Comparison of ENCODE assay signal across 25 mouse cellular contexts in genomic region chr6:71357493-71357892, GRCm38 (mm10). TPM values are rescaled to one million over a fixed set of nuclear protein-coding genes. Genes with fewer than 3 reads are reported as not detected.
DNase-seq lines count a peak whose midpoint lies in the region; ATAC-seq and TF ChIP-seq lines count a peak whose summit lies in the region.
"Had no signal": no experiment of that assay in that cellular context is flagged by ENCODE, and none has a peak within 500 bp of the region (broad histone marks: within the 10 kb centered on the region; RNA-seq: fewer than 3 reads in every experiment).

No protein-coding gene starts in this region.

- no peaks in the 10 kb centered on the region for H3K4me1 ChIP-seq in heart, postnatal 0 days (ENCODE audit: control insufficient read depth, insufficient read depth)
- H3K4me1 ChIP-seq in thymus, adult 2 months (replicated peaks; ENCODE audit: control insufficient read depth, insufficient read depth, low read length) = peaks cover 48% of the 10 kb centered on the region
- no peaks in the 10 kb centered on the region for H3K4me1 ChIP-seq in intestine, postnatal 0 days (replicated peaks; ENCODE audit: control insufficient read depth, insufficient read depth, low read length)
- H3K4me1 ChIP-seq: embryonic facial prominence, embryonic 10.5 days; forebrain, embryonic 13.5 days; hindbrain, embryonic 13.5 days had no signal

- ATAC-seq in heart, postnatal 0 days (ENCODE audit: insufficient read depth, low read depth) = no peak
- no peak for ATAC-seq in intestine, postnatal 0 days
- ATAC-seq: CD4-positive, CD25-positive, alpha-beta regulatory T cell, adult 4 months; forebrain, embryonic 13.5 days; forebrain, postnatal 0 days; hindbrain, postnatal 0 days; Patski had no signal

- TF ChIP-seq POLR2A in thymus, adult 2 months (IDR thresholded peaks at IDR 0.05; ENCODE audit: control insufficient read depth, extremely low read depth, insufficient read depth, low read length, poor library complexity) = no peak

- 76% methylated on average over 7 of the region's 7 CpGs for WGBS in heart, postnatal 0 days
- WGBS in thymus, adult 2 months = 34% methylated on average over 7 of the region's 7 CpGs
- WGBS in intestine, postnatal 0 days = 88% methylated on average over 7 of the region's 7 CpGs

- no peak overlapping the region; the same call in 1 of the 2 replicates for H3K4me2 ChIP-seq in heart, postnatal 0 days (ENCODE audit: low read depth, low read length)
- no peak overlapping the region for H3K4me2 ChIP-seq in intestine, postnatal 0 days (replicated peaks; ENCODE audit: low read depth)
- H3K4me2 ChIP-seq: forebrain, embryonic 13.5 days; heart, embryonic 13.5 days; hindbrain, embryonic 13.5 days had no signal

- peak overlapping the region; percentile 25; the same call in 1 of the 2 replicates for H3K27ac ChIP-seq in heart, postnatal 0 days (ENCODE audit: low read depth)
- H3K27ac ChIP-seq in thymus, adult 2 months (ENCODE audit: control insufficient read depth, insufficient read depth, low read length) = peak overlapping the region; percentile 95
- H3K27ac ChIP-seq in intestine, postnatal 0 days (ENCODE audit: low read depth, low read length) = no peak overlapping the region
- H3K27ac ChIP-seq: embryonic facial prominence, embryonic 10.5 days; forebrain, embryonic 13.5 days; heart, embryonic 13.5 days; hindbrain, embryonic 13.5 days; hindbrain, postnatal 0 days had no signal

- no peaks in the 10 kb centered on the region for H3K27me3 ChIP-seq in heart, postnatal 0 days (ENCODE audit: control insufficient read depth, insufficient read depth, low read length)
- H3K27me3 ChIP-seq in thymus, adult 2 months (ENCODE audit: control insufficient read depth, insufficient read depth, low read length) = no peaks in the 10 kb centered on the region
- no peaks in the 10 kb centered on the region for H3K27me3 ChIP-seq in intestine, postnatal 0 days (replicated peaks; ENCODE audit: control insufficient read depth, insufficient read depth, low read length)
- H3K27me3 ChIP-seq: forebrain, embryonic 13.5 days; heart, embryonic 13.5 days; hindbrain, embryonic 13.5 days had no signal

- H3K4me3 ChIP-seq in heart, postnatal 0 days (ENCODE audit: low read depth, low read length) = no peak overlapping the region
- peak overlapping the region; percentile 28 for H3K4me3 ChIP-seq in thymus, adult 2 months (ENCODE audit: control insufficient read depth, insufficient read depth, low read length)
- no peak overlapping the region for H3K4me3 ChIP-seq in intestine, postnatal 0 days (ENCODE audit: low read depth, low read length)
- H3K4me3 ChIP-seq: embryonic facial prominence, embryonic 10.5 days; forebrain, embryonic 13.5 days; heart, embryonic 13.5 days; hindbrain, embryonic 13.5 days had no signal

- H3K36me3 ChIP-seq in heart, postnatal 0 days (replicated peaks; ENCODE audit: control insufficient read depth, insufficient read depth, low read length) = no peaks in the 10 kb centered on the region
- H3K36me3 ChIP-seq in thymus, adult 2 months (ENCODE audit: control insufficient read depth, insufficient read depth, low read length) = 0 out of 2 replicates have a peak, but pooled peaks cover 3% of the 10 kb centered on the region
- H3K36me3 ChIP-seq in intestine, postnatal 0 days (ENCODE audit: control insufficient read depth, insufficient read depth) = no peaks in the 10 kb centered on the region
- H3K36me3 ChIP-seq: embryonic facial prominence, embryonic 10.5 days; heart, embryonic 13.5 days; hindbrain, embryonic 13.5 days had no signal

- no peak overlapping the region for H3K9ac ChIP-seq in heart, postnatal 0 days (replicated peaks; ENCODE audit: low read depth, low read length)
- no peak overlapping the region for H3K9ac ChIP-seq in intestine, postnatal 0 days (ENCODE audit: low read depth, low read length)
- H3K9ac ChIP-seq: forebrain, embryonic 13.5 days; forebrain, postnatal 0 days; heart, embryonic 13.5 days; hindbrain, embryonic 13.5 days had no signal

- TF ChIP-seq CTCF in heart, postnatal 0 days (IDR thresholded peaks at IDR 0.05; ENCODE audit: low read depth) = no peak
- TF ChIP-seq CTCF in thymus, adult 2 months (IDR thresholded peaks at IDR 0.05; ENCODE audit: borderline replicate concordance, control insufficient read depth, extremely low read depth, insufficient read depth, low read length, poor library complexity) = no peak
- no peak for TF ChIP-seq CTCF in intestine, postnatal 0 days (IDR thresholded peaks at IDR 0.05; ENCODE audit: low read depth)

- no peak for DNase-seq in heart, postnatal 0 days (ENCODE audit: low spot score)
- DNase-seq in heart, adult 18-20 months = no peak
- peak; percentile 62 for DNase-seq in thymus, adult 2 months
- peak; percentile 76 for DNase-seq in thymus, postnatal 25 days
- DNase-seq in left cerebral cortex, adult 9 months (ENCODE audit: low spot score in 2 of 2) = no peak
- no peak for DNase-seq in natural killer cell, adult 2 months (ENCODE audit: low spot score in 2 of 2)
- DNase-seq: adrenal gland, adult 8-10 months; adrenal gland, postnatal 36 days; B cell, adult 2 months; cerebellum, adult 2 months; cerebellum, postnatal 10 days; forebrain, postnatal 0 days; gastrocnemius, postnatal 14 days; heart, postnatal 10 days; heart, postnatal 4 days had no signal

- H3K9me3 ChIP-seq in heart, postnatal 0 days (replicated peaks; ENCODE audit: control insufficient read depth, low read length) = no peaks in the 10 kb centered on the region
- no peaks in the 10 kb centered on the region for H3K9me3 ChIP-seq in intestine, postnatal 0 days (ENCODE audit: control insufficient read depth)
- H3K9me3 ChIP-seq: embryonic facial prominence, embryonic 10.5 days; forebrain, embryonic 13.5 days; heart, embryonic 13.5 days; hindbrain, embryonic 13.5 days had no signal

- no peak for TF ChIP-seq EP300 in heart, postnatal 0 days (IDR thresholded peaks at IDR 0.05; ENCODE audit: low read depth)

RNA-seq across cellular contexts. Expression of gene Cd8a, which starts 15.7 kb away (rescaled TPM):
- 5.4 TPM in 1 of 2 replicates, not detected in the other for total RNA-seq in heart, postnatal 0 days (2014; rRNA removed; ENCODE audit: low replicate concordance)
- polyA plus RNA-seq in heart, postnatal 0 days (2015; fragmentation: Nextera tagmentation; extraction: Ambion mirVana) = 0.04 TPM in 1 of 2 replicates, not detected in the other
- total RNA-seq in heart, adult 18-20 months (2021) = 1 to 10 TPM in 1 of 2 experiments, under 1 TPM in 1; 0.20 to 2.6 TPM
- polyA plus RNA-seq in thymus, adult 2 months (2012; rRNA removed) = 883 and 918 TPM in 2 replicates
- polyA plus RNA-seq in intestine, postnatal 0 days (2015; fragmentation: Nextera tagmentation; extraction: Ambion mirVana) = 0.12 TPM in 1 of 2 replicates, not detected in the other
- total RNA-seq: adrenal gland, postnatal 36 days; forebrain, postnatal 0 days; gastrocnemius, adult 18-20 months; hindbrain, postnatal 0 days had no signal
- polyA plus RNA-seq: embryonic facial prominence, embryonic 10.5 days; embryonic facial prominence, embryonic 14.5 days; forebrain, embryonic 13.5 days; forebrain, postnatal 0 days; heart, embryonic 13.5 days; hindbrain, embryonic 13.5 days; hindbrain, postnatal 0 days; Patski had no signal

RNA-seq across cellular contexts. Expression of gene Cd8b1, which starts 34.9 kb away (rescaled TPM):
- total RNA-seq in heart, postnatal 0 days (2014; rRNA removed; ENCODE audit: low replicate concordance) = 0.08 TPM in 1 of 2 replicates, not detected in the other
- 0.12 and 0.18 TPM in 2 replicates for polyA plus RNA-seq in heart, postnatal 0 days (2015; fragmentation: Nextera tagmentation; extraction: Ambion mirVana)
- total RNA-seq in heart, adult 18-20 months (2021) = 1 to 10 TPM in 1 of 2 experiments, not detected in 1; 1.8 TPM
- polyA plus RNA-seq in thymus, adult 2 months (2012; rRNA removed) = 712 and 845 TPM in 2 replicates
- polyA plus RNA-seq in intestine, postnatal 0 days (2015; fragmentation: Nextera tagmentation; extraction: Ambion mirVana) = 0.08 and 0.16 TPM in 2 replicates
- total RNA-seq: forebrain, postnatal 0 days; gastrocnemius, adult 18-20 months; gastrocnemius, postnatal 14 days; hindbrain, postnatal 0 days had no signal
- polyA plus RNA-seq: cerebellum, adult 2 months; embryonic facial prominence, embryonic 14.5 days; forebrain, postnatal 0 days; hindbrain, postnatal 0 days had no signal

RNA-seq across cellular contexts. Expression of gene Smyd1, which starts 35.5 kb away (rescaled TPM):
- total RNA-seq in heart, postnatal 0 days (2014; rRNA removed; ENCODE audit: low replicate concordance) = 287 and 316 TPM in 2 replicates
- polyA plus RNA-seq in heart, postnatal 0 days (2015; fragmentation: Nextera tagmentation; extraction: Ambion mirVana) = 106 and 109 TPM in 2 replicates
- total RNA-seq in heart, adult 18-20 months (2021) = 100 to 1,000 TPM; 337 to 360 TPM
- polyA plus RNA-seq in thymus, adult 2 months (2012; rRNA removed) = 9.6 and 15.1 TPM in 2 replicates
- 0.08 and 0.13 TPM in 2 replicates for polyA plus RNA-seq in intestine, postnatal 0 days (2015; fragmentation: Nextera tagmentation; extraction: Ambion mirVana)

Comparison
In these comparisons a context has a peak if more than half of its experiments do, and no peak if none do; other contexts are left out.
1. DNase-seq: peak in thymus, adult 2 months (single experiment) and thymus, postnatal 25 days (single experiment); none in heart, postnatal 0 days (single experiment), heart, adult 18-20 months (0 of 2), left cerebral cortex, adult 9 months (0 of 2) and natural killer cell, adult 2 months (0 of 2).
2. RNA of gene Cd8a, which starts 15.7 kb away (polyA plus RNA-seq): 883 to 918 TPM in thymus, adult 2 months; 0.12 TPM in intestine, postnatal 0 days and 0.04 TPM in heart, postnatal 0 days; every median in the first group is over 100 times any median in the second.
3. RNA of gene Cd8b1, which starts 34.9 kb away (polyA plus RNA-seq): 712 to 845 TPM in thymus, adult 2 months; 0.12 to 0.18 TPM in heart, postnatal 0 days and 0.08 to 0.16 TPM in intestine, postnatal 0 days; every median in the first group is over 100 times any median in the second.